ENCODE assay signal across 12 mouse cellular contexts in the genomic region with DNA sequence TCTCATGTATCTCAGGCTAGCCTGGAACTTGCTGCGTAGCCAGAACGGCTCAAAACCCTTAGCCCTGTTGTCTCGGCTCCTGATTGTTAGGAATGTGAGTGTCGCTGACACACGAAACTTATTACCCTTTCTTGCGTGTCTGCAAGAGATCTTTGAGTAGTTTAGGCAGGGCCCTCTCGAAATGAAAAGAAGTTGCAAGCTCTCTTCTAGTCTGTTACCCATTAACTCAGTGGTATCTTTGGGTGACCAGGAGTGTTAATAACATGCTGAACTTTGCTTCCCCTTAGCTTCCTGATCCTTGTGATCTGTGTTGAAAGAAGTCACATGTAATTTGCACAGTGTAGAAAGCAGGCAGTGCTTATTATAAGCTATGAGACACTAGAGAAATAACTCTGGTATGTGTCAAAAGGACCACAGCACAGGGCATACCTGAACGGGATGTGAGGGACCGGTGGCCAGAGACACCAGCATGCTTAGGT. TPM values are rescaled to one million over a fixed set of nuclear protein-coding genes. Genes with fewer than 3 reads are reported as not detected.
DNase-seq lines count a peak whose midpoint lies in the region; ATAC-seq lines count a peak whose summit lies in the region.
"Had no signal": no experiment of that assay in that cellular context is flagged by ENCODE, and none has a peak within 500 bp of the region (broad histone marks: within the 10 kb centered on the region; RNA-seq: fewer than 3 reads in every experiment).

No protein-coding gene starts in this region.

- no peaks in the 10 kb centered on the region for H3K27me3 ChIP-seq in forebrain, embryonic 12.5 days
- H3K27me3 ChIP-seq in forebrain, embryonic 13.5 days: no peaks in the 10 kb centered on the region
- no peaks in the 10 kb centered on the region for H3K27me3 ChIP-seq in intestine, embryonic 16.5 days (replicated peaks; ENCODE audit: control insufficient read depth, insufficient read depth, low read length)
- H3K27me3 ChIP-seq in liver, embryonic 12.5 days (replicated peaks): no peaks in the 10 kb centered on the region
- H3K27me3 ChIP-seq: neural tube, embryonic 15.5 days had no signal

- H3K9ac ChIP-seq in forebrain, embryonic 12.5 days: no peak overlapping the region
- no peak overlapping the region for H3K9ac ChIP-seq in forebrain, embryonic 13.5 days
- peak overlapping the region; percentile 12; the same call in 1 of the 2 replicates for H3K9ac ChIP-seq in intestine, embryonic 16.5 days (ENCODE audit: low read depth, low read length)
- no peak overlapping the region for H3K9ac ChIP-seq in liver, embryonic 12.5 days
- H3K9ac ChIP-seq: neural tube, embryonic 15.5 days had no signal

- ATAC-seq in forebrain, embryonic 12.5 days (ENCODE audit: low FRiP score): no peak
- ATAC-seq in forebrain, embryonic 13.5 days: no peak
- ATAC-seq in intestine, embryonic 16.5 days: peak; percentile 84
- ATAC-seq in liver, embryonic 12.5 days: no peak; the same call in 1 of the 2 replicates
- ATAC-seq in megakaryocyte, adult 5-6 weeks (ENCODE audit: poor library complexity, severe bottlenecking): peak; percentile 26

- H3K9me3 ChIP-seq in forebrain, embryonic 12.5 days: no peaks in the 10 kb centered on the region
- no peaks in the 10 kb centered on the region for H3K9me3 ChIP-seq in forebrain, embryonic 13.5 days (replicated peaks)
- no peaks in the 10 kb centered on the region for H3K9me3 ChIP-seq in intestine, embryonic 16.5 days (ENCODE audit: control insufficient read depth, low read length)
- H3K9me3 ChIP-seq in liver, embryonic 12.5 days (replicated peaks): no peaks in the 10 kb centered on the region
- H3K9me3 ChIP-seq: midbrain, embryonic 10.5 days; neural tube, embryonic 15.5 days had no signal

- H3K4me3 ChIP-seq in forebrain, embryonic 12.5 days (replicated peaks): no peak overlapping the region
- H3K4me3 ChIP-seq in forebrain, embryonic 13.5 days: no peak overlapping the region
- H3K4me3 ChIP-seq in intestine, embryonic 16.5 days (ENCODE audit: low read length): no peak overlapping the region
- no peak overlapping the region for H3K4me3 ChIP-seq in liver, embryonic 12.5 days
- H3K4me3 ChIP-seq: midbrain, embryonic 10.5 days; neural tube, embryonic 15.5 days had no signal

- no peak for DNase-seq in natural killer cell, adult 2 months (ENCODE audit: low spot score in 2 of 2)
- DNase-seq in embryo, embryonic 11 days: no peak
- no peak for DNase-seq in left cerebral cortex, adult 9 months (ENCODE audit: low spot score in 2 of 2)
- DNase-seq: adrenal gland, postnatal 14 days; cerebellum, postnatal 10 days had no signal

- WGBS in forebrain, embryonic 12.5 days: 78% methylated on average over 9 of the region's 9 CpGs
- 86% methylated on average over 9 of the region's 9 CpGs for WGBS in forebrain, embryonic 13.5 days
- WGBS in intestine, embryonic 16.5 days: 39% methylated on average over 9 of the region's 9 CpGs
- WGBS in liver, embryonic 12.5 days (ENCODE audit: insufficient replicate concordance): 55% methylated on average over 9 of the region's 9 CpGs

- no peak overlapping the region for H3K4me2 ChIP-seq in forebrain, embryonic 12.5 days
- no peak overlapping the region for H3K4me2 ChIP-seq in forebrain, embryonic 13.5 days
- peak overlapping the region; percentile 40 for H3K4me2 ChIP-seq in intestine, embryonic 16.5 days (ENCODE audit: low read depth, low read length)
- H3K4me2 ChIP-seq in liver, embryonic 12.5 days: no peak overlapping the region
- H3K4me2 ChIP-seq: neural tube, embryonic 15.5 days had no signal

- 0 out of 2 replicates have a peak overlapping the region, but pooled peaks have one; percentile 8 for H3K27ac ChIP-seq in forebrain, embryonic 12.5 days
- H3K27ac ChIP-seq in forebrain, embryonic 13.5 days: no peak overlapping the region
- H3K27ac ChIP-seq in intestine, embryonic 16.5 days (ENCODE audit: low read length): peak overlapping the region; percentile 94
- H3K27ac ChIP-seq in liver, embryonic 12.5 days: peak overlapping the region; percentile 71
- H3K27ac ChIP-seq: midbrain, embryonic 10.5 days; neural tube, embryonic 15.5 days had no signal

- peaks cover 4% of the 10 kb centered on the region for H3K4me1 ChIP-seq in forebrain, embryonic 12.5 days
- H3K4me1 ChIP-seq in forebrain, embryonic 13.5 days: peaks cover 5% of the 10 kb centered on the region; the same call in 1 of the 2 replicates
- peaks cover 11% of the 10 kb centered on the region for H3K4me1 ChIP-seq in intestine, embryonic 16.5 days (ENCODE audit: control insufficient read depth, insufficient read depth, low read length)
- H3K4me1 ChIP-seq in liver, embryonic 12.5 days: peaks cover 17% of the 10 kb centered on the region

- no peaks in the 10 kb centered on the region for H3K36me3 ChIP-seq in forebrain, embryonic 12.5 days (replicated peaks)
- H3K36me3 ChIP-seq in forebrain, embryonic 13.5 days (ENCODE audit: poor library complexity, severe bottlenecking): no peaks in the 10 kb centered on the region
- H3K36me3 ChIP-seq in intestine, embryonic 16.5 days (ENCODE audit: control insufficient read depth, insufficient read depth, low read length): no peaks in the 10 kb centered on the region
- no peaks in the 10 kb centered on the region for H3K36me3 ChIP-seq in liver, embryonic 12.5 days
- H3K36me3 ChIP-seq: midbrain, embryonic 10.5 days had no signal

RNA-seq across cellular contexts. Expression of a gene that starts 43.4 kb away (rescaled TPM):
- polyA plus RNA-seq in forebrain, embryonic 12.5 days (2016; fragmentation: Nextera tagmentation; extraction: Ambion mirVana): 3,508 and 3,592 TPM in 2 replicates
- 4,108 and 4,123 TPM in 2 replicates for polyA plus RNA-seq in forebrain, embryonic 13.5 days (2015; fragmentation: Nextera tagmentation; extraction: Ambion mirVana)
- polyA plus RNA-seq in intestine, embryonic 16.5 days (2015; fragmentation: Nextera tagmentation; extraction: Ambion mirVana): 4,065 and 4,271 TPM in 2 replicates
- 2,705 and 2,706 TPM in 2 replicates for polyA plus RNA-seq in liver, embryonic 12.5 days (2016; fragmentation: Nextera tagmentation; extraction: Ambion mirVana)
- 11,658 and 12,645 TPM in 2 replicates for total RNA-seq in megakaryocyte, adult 5-6 weeks (2015)
- 9,740 and 9,937 TPM in 2 replicates for total RNA-seq in megakaryocyte, adult 5-6 weeks (2017)

RNA-seq across cellular contexts. Expression of a gene that starts 55.5 kb away (rescaled TPM):
- 13.5 and 13.7 TPM in 2 replicates for polyA plus RNA-seq in forebrain, embryonic 12.5 days (2016; fragmentation: Nextera tagmentation; extraction: Ambion mirVana)
- polyA plus RNA-seq in forebrain, embryonic 13.5 days (2015; fragmentation: Nextera tagmentation; extraction: Ambion mirVana): 15.3 and 15.8 TPM in 2 replicates
- 91.1 and 136 TPM in 2 replicates for polyA plus RNA-seq in intestine, embryonic 16.5 days (2015; fragmentation: Nextera tagmentation; extraction: Ambion mirVana)
- 5.6 and 6.0 TPM in 2 replicates for polyA plus RNA-seq in liver, embryonic 12.5 days (2016; fragmentation: Nextera tagmentation; extraction: Ambion mirVana)
- total RNA-seq in megakaryocyte, adult 5-6 weeks (2015): 8.8 and 10.2 TPM in 2 replicates
- 5.6 and 8.0 TPM in 2 replicates for total RNA-seq in megakaryocyte, adult 5-6 weeks (2017)

Comparison
In these comparisons a context has a peak if more than half of its experiments do, and no peak if none do; other contexts are left out.
1. ATAC-seq: peak in intestine, embryonic 16.5 days (single experiment) and megakaryocyte, adult 5-6 weeks (single experiment); none in forebrain, embryonic 12.5 days (single experiment), forebrain, embryonic 13.5 days (single experiment) and liver, embryonic 12.5 days (single experiment).